Mouse (Mus musculus): ENCODE data around the gene Prom2.

Gene Prom2

DNA sequence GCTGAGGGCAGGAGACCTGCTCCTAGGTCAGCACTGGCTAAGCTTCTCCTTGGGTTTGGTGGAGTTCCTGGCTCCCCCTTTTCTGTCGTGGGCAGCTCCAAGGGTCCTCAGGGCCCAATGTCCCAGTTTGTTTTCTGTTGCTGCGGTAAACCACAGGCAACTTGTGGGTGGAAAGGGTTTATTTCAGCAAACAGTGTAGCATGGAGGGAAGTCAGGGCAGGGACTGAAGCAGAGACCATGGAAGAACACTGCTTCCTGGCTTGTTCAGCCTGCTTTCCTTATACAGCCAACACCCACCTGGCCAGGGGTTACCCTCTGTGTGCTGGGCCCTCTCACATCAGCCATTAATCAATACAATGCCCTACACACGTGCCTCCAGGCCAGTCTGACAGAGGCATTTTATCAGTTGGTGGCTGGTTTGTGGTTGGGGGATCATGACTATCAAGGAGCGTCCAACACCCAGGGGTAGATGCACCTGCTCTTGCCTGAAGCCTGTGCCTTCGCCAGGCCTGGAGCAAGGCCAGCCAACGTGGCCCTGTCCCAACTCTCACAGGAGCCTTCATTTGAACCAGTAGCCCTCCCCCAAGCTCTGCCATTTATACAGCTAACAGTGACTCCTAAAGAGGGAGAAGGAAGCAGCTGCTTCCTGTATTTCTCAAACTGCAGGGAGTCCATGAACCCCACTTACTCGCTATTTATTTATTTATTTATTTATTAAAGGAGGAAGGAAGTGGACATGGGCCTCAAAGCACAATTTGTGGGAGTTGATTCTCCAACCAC is 17.1 kb downstream of the Prom2 start:
- DNase-seq (ENCODE audit: low spot score in 2 of 2) = no peak

DNA sequence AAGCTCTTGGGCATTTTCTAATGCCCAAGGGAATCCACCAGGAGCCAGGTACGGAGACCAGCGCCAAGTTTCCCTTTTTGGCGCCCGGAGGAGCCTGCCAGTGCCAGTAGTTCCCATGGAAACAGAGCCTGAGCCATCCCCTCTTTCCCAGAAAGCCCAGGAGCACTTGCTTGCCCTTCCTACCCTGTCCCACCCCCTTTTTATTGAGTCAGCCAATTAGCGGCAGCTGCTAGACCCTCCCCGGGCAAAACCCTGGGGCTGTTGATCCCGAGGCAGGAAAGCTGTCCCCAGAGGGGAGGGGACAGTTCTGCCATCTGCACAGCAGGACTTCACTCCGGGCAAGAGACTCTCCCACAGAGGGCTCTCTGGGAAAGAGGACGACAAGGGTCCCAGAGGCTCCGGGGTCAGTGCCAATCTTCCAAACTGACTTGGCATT is 19.2 kb downstream of the Prom2 start, which contains the start of gene Kcnip3:
Kcnip3 (minus strand) TSS at position 89 of the 436 bp plus-strand sequence.
- no peak for DNase-seq (ENCODE audit: low spot score in 2 of 2)

GRCm38 (mm10) chr2:127521172-127522005 is 19.9 kb downstream of the Prom2 start:
- DNase-seq (ENCODE audit: low spot score in 2 of 2) = no peak

GRCm38 (mm10) chr2:127520123-127520522 is 21.1 kb downstream of the Prom2 start:
- DNase-seq (ENCODE audit: low spot score in 2 of 2) = no peak

GRCm38 (mm10) chr2:127519308-127519707 is 22.0 kb downstream of the Prom2 start:
- DNase-seq (ENCODE audit: low spot score in 2 of 2) = no peak

DNA sequence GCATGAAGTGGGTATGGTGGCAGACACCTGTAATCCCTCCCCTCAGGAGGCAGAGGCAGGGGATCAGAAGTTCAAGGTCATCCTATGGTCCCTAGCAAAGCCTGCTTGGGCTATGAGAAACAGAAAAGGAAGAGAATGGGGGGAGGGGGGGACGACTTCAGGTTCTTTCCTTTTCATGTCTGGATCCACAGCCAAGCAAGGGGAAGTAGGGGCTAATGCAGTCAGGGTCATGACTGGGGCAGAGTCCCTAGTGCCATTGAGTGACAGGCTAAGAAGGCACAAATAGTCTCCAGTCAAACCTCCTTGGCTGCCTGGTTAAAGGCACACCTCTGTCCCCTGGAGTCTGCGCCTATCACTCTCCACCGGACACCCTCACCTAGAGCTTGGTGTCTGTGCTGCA is 22.4 kb downstream of the Prom2 start:
- DNase-seq (ENCODE audit: low spot score in 2 of 2) = no peak

DNA sequence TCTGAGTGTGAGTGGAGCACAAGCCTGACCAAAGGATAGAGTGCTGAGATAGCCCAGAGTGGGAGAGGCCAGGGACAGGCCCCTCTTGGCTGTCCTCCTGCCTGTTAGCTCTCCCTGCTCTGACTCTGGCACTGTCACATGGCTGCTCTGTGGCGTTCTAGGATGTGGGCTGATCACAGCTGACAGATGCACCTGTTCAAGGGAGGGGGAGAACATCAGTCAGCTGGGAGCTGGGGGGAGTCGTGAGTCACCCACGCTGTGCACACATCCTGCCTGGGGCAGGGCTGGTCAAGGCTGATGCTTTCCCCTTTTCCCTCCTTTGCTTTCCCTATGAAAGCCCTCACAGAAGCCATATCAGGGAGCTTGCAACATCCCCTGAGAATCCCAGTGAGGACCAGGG is 23.0 kb downstream of the Prom2 start:
- DNase-seq (ENCODE audit: low spot score in 2 of 2) = no peak

DNA sequence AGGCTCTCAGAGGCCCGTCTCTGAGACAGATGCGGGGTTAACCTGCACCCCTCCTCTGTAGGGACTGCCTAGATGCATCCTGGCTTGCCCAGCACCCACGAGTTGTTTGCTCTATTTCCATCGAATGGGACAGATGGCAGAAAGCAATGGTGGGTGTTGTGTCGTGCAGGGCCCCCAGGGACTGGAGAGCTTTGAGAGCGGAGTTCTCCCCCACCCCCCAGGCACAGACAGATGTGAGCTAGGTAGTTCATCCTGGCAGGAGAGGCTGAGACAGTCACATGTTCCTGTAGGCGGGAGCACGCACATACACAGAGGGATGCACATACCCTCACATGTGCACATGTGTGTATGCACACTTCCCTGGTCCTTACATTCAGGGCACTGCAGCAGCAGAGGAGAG is 24.2 kb downstream of the Prom2 start:
- DNase-seq (ENCODE audit: low spot score in 2 of 2) = no peak

DNA sequence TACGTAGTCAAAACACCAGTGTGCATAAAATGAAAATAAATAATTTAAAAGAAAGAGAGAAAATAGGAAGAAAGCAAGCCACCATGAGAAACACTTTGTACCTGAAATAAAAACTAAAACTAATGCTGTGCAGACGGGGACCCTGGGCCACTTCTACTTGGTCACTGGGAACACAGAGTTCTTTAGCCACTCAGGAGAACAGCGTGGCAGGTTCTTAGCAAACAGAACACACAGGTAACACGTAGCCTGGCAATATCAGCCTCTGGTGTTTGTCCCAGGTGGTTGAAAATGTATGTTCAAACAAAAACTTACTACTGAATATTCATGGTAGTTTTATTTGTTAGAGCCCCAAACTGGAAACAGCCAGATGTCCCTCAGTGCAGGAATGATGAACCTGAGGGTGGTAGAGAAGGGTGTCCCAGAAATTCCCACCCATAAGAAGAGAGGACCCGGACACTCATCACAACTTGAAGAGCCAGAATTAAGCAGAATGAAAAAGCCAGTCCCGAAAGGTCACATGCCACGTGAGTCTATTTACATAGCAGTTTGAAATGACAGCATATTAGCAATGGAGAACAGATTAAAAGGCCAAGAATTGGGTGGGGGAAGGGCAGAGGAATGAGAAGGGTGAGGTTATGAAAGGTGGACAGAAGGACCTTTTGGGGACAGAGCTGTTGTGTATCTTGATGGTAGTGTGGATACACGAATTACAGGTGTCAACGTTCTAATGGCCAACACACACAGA is 26.7 kb downstream of the Prom2 start:
- DNase-seq (ENCODE audit: low spot score in 2 of 2) = no peak

DNA sequence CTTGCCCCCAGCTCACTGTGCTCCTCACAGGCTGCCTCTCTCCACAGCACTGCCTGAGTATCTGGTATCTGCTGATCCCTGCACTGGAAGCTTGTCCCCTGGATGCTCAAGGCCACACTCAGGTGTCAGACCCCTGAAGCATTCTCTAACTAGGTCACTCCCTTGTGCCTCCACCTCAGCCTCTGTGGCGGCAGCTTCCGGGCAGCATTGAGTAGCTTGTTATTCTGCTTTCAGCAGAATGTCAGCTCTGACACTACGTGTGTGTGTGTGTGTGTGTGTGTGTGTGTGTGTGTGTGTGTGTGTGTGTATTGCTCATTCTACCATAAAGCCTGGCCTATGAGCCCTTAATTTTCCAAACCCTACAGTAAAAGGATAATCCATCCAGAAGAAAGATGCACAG is 28.0 kb downstream of the Prom2 start:
- no peak for DNase-seq (ENCODE audit: low spot score in 2 of 2)

DNA sequence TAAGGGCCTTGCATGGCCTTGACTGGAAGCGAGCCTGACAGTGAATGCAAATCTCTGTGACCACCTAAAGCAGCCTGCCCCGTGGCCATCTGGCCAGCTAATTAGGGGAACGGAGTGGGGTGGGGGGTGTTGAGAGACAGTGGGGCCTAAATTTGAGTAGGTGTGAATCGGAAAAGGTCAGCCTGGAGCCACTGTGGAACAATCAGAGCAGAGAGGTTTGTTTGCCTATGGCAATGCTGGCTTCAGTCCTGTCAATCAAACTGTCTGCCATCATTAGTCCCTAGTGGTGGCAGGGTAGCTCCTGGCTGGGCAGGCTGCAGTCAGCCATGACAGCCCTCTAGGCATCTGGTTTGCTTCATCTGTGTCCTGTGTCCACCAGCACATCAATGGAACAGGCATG is 29.8 kb downstream of the Prom2 start:
- DNase-seq (ENCODE audit: low spot score in 2 of 2) = no peak

DNA sequence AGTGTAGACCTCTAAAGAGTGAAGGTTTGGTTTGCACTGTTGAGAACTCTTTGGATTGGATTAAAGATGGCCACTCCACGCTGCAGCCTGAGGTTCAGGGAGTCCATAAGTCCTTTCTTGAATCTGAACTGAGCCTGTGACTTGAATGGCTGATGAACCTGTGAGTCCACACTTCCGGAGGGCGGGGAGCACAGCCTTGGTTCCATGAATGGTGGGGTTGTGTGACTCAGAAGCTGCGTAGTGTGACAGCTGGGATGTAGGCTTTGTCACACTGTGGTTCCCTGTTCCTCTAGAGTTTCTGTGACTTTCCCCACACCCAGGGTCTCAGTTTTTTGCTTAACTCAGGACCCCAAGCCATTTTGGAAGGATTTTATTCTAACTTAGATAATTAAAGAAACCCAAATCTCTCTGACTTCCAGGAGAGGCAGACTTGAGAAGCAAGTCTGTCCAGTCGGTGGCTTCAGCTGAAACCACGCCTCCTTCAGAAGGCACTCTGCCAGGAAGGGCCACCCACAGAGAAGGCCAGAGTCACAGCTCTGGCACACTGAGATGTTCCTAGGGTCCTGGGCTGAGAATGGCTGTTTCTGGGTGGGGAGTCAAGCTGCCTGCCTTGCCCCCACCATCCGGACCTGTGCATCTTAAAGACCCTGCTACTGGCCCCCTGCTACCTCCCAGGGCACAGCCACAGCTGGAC is 33.2 kb downstream of the Prom2 start:
- DNase-seq (ENCODE audit: low spot score in 2 of 2) = peak in 1 of 2 experiments; percentile 53

DNA sequence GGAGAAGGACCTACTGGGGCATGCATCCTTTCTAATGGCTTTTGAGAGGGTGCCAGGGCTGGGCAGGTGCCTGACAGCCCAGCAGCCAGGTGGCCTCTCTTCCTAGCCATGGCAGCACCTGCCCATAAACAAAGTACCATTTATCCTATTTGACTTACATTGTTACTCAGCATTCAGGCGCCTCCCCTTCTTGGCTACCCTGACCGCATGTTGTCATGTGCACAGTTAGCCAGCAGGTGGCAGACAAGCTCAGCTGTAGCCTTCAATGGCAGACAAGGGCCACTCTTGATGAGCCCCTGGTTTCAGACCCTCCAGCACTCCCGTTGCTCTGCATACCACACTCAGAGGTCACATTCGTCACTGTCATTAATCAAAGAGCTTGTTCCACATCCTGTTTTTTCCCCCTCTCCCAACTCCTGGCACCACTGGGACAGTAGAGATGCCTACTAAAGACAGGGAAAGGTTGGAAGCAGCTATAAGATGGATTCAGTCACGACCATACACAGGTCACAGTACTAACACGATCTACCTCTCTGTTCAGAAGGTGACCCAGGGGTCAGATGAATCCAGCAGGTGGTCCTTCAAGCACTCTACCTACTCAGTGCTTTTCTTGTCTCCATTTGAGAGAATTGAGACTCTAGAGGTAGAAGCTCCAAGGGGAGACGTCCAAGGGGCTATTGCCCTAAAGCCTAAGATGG is 34.0 kb downstream of the Prom2 start:
- peak; percentile 72 to 79 for DNase-seq (ENCODE audit: low spot score in 2 of 2)

DNA sequence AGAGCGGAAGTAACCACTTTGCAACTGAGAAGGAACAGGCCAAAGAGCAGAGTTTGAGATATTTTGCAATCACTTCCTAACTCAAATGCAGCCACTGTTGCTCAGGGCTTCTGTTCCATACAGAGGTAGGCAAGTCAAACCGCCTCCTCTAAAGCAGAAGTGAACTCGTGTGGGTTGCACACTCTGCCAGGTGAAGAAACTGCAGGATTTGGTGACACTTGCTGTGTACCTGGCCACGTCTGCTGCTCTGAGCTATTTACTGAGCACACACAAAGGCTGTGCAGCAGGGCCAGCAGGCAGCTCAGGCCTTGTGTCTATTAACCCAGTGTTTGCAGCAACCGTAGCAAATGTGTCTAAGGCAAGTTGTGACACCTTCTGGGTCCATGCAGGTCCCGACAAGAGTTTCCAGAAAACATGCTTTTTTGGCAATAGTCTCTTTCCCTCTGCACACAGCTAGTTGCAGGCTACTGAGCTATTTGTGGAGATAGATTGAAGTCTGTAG is 35.1 kb downstream of the Prom2 start:
- peak in 1 of 2 experiments; percentile 55 for DNase-seq (ENCODE audit: low spot score in 2 of 2)

- no peak for DNase-seq (ENCODE audit: low spot score in 2 of 2)
Observed at GRCm38 (mm10) chr2:127505196-127505595, 36.1 kb downstream of the Prom2 start.

DNA sequence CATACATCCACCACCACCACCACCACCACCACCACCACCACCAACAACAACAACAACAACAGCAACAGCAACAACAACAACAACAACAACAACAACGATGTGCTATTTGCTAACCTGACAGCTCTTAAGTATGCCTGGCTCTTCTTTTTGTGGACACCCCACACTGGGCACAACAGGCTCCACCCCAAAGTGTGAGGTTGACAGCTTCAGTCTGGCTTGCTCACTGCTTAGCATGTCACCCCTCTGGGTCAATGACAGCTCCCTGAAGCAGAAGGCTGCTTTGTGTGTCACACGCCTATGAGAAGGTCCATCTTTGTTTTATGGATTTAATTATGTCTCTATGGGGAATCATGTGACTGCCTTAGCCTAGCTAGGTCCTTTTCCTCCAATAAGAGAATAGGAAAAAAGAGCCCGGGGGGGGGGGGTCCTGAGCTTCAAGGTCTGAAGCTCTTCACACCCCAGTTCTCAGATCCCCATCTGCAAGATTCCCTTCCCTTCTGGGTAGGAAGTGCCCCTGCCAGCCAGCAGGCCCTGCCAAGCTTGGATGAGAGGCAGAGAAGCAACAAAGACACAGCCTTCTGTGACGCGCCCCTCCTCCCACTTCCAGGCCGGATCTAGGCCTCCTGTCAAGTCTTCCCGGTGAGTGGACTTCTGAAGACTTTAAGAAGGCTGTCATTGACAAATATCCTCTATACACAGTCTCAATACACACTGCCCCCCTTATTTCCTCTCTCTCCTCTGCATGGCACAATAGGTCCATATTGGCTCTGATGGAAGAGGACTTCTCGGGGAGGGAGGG is 37.3 kb downstream of the Prom2 start:
- no peak for DNase-seq (ENCODE audit: low spot score in 2 of 2)

GRCm38 (mm10) chr2:127501061-127501460 is 40.2 kb downstream of the Prom2 start:
- DNase-seq (ENCODE audit: low spot score in 2 of 2) = no peak

GRCm38 (mm10) chr2:127498750-127499149 is 42.5 kb downstream of the Prom2 start:
- DNase-seq (ENCODE audit: low spot score in 2 of 2) = no peak

GRCm38 (mm10) chr2:127496321-127496720 is 44.9 kb downstream of the Prom2 start:
- no peak for DNase-seq (ENCODE audit: low spot score in 2 of 2)

All from urinary bladder, adult 18-20 months (tissue).